Mouse (Mus musculus): ENCODE results near the gene Prrt1. TPM values are rescaled to one million over a fixed set of nuclear protein-coding genes. Genes with fewer than 3 reads are reported as not detected.

Gene Prrt1
- polyA plus RNA-seq, 1 experiment from 2014 or later, result 0.10 TPM

DNA sequence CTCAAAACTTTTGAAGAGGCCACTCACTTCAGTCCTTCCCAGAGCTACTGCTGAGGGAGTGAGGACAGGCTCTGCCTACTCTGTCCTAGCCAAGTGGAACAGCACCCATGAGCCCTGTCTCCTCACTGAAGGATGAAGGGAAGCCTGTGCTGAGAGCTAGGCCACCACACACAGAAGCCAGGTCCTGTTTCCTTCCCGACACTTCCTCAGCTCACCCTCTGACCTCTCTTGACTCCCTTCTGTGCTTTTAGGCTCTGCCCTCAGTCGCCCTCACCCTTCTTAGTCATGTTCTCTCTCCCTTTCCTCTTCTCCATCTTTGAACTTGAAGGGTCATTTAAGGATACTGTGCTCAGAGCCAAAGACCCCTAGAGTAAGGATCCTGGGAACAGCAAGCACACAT lies 27.9 kb downstream of the Prrt1 start:
- H3K4me3 ChIP-seq (ENCODE audit: low read depth, low read length), result no peak overlapping the region
- H3K27me3 ChIP-seq (ENCODE audit: control insufficient read depth, insufficient read depth, low read length), result peaks cover 11% of the 10 kb centered on the region
- H3K9me3 ChIP-seq (replicated peaks; ENCODE audit: control insufficient read depth, low read length), result no peaks in the 10 kb centered on the region
- H3K9ac ChIP-seq (replicated peaks; ENCODE audit: low read length), result no peak overlapping the region
- H3K36me3 ChIP-seq (replicated peaks; ENCODE audit: control insufficient read depth, insufficient read depth, low read depth, low read length), result peaks cover 4% of the 10 kb centered on the region
- no peak overlapping the region for H3K4me2 ChIP-seq (ENCODE audit: low read depth, low read length)
- ATAC-seq (replicated peaks; ENCODE audit: insufficient number of reproducible peaks, low FRiP score, low TSS enrichment, low read depth), result no peak
- H3K4me1 ChIP-seq (ENCODE audit: control insufficient read depth, insufficient read depth, low read length), result no peaks in the 10 kb centered on the region; the same call in 1 of the 2 replicates
- H3K27ac ChIP-seq (replicated peaks; ENCODE audit: low read depth, low read length), result no peak overlapping the region
- WGBS, result 26% methylated on average over 2 of the region's 2 CpGs
- no peak for DNase-seq (ENCODE audit: low spot score)

GRCm38 (mm10) chr17:34658145-34658544 lies 28.8 kb downstream of the Prrt1 start:
- Histone ChIP-seq H3K4me1 (ENCODE audit: control insufficient read depth, insufficient read depth, low read length) (no peaks in the 10 kb centered on the region; the same call in 1 of the 2 replicates), H3K9ac (replicated peaks; ENCODE audit: low read length) (no peak overlapping the region), H3K4me3 (ENCODE audit: low read depth, low read length) (no peak overlapping the region), H3K9me3 (replicated peaks; ENCODE audit: control insufficient read depth, low read length) (no peaks in the 10 kb centered on the region), H3K27me3 (ENCODE audit: control insufficient read depth, insufficient read depth, low read length) (peaks cover 11% of the 10 kb centered on the region), H3K4me2 (ENCODE audit: low read depth, low read length) (no peak overlapping the region), H3K27ac (replicated peaks; ENCODE audit: low read depth, low read length) (no peak overlapping the region), H3K36me3 (replicated peaks; ENCODE audit: control insufficient read depth, insufficient read depth, low read depth, low read length) (no peaks in the 10 kb centered on the region)
- WGBS, result 78% methylated on average over 2 of the region's 2 CpGs
- no peak for ATAC-seq (replicated peaks; ENCODE audit: insufficient number of reproducible peaks, low FRiP score, low TSS enrichment, low read depth)
- no peak for DNase-seq (ENCODE audit: low spot score)

GRCm38 (mm10) chr17:34658591-34658990 lies 29.3 kb downstream of the Prrt1 start:
- DNase-seq (ENCODE audit: low spot score) (no peak), ATAC-seq (replicated peaks; ENCODE audit: insufficient number of reproducible peaks, low FRiP score, low TSS enrichment, low read depth) (no peak)
- 85% methylated on average over 3 of the region's 3 CpGs for WGBS
- Histone ChIP-seq H3K9me3 (replicated peaks; ENCODE audit: control insufficient read depth, low read length) (no peaks in the 10 kb centered on the region), H3K4me2 (ENCODE audit: low read depth, low read length) (no peak overlapping the region), H3K4me3 (ENCODE audit: low read depth, low read length) (no peak overlapping the region), H3K4me1 (ENCODE audit: control insufficient read depth, insufficient read depth, low read length) (no peaks in the 10 kb centered on the region; the same call in 1 of the 2 replicates), H3K36me3 (replicated peaks; ENCODE audit: control insufficient read depth, insufficient read depth, low read depth, low read length) (no peaks in the 10 kb centered on the region), H3K27ac (replicated peaks; ENCODE audit: low read depth, low read length) (no peak overlapping the region), H3K9ac (replicated peaks; ENCODE audit: low read length) (no peak overlapping the region), H3K27me3 (ENCODE audit: control insufficient read depth, insufficient read depth, low read length) (peaks cover 11% of the 10 kb centered on the region)

- Histone ChIP-seq H3K4me2 (ENCODE audit: low read depth, low read length) (no peak overlapping the region), H3K36me3 (replicated peaks; ENCODE audit: control insufficient read depth, insufficient read depth, low read depth, low read length) (no peaks in the 10 kb centered on the region), H3K4me1 (ENCODE audit: control insufficient read depth, insufficient read depth, low read length) (no peaks in the 10 kb centered on the region; the same call in 1 of the 2 replicates), H3K27ac (replicated peaks; ENCODE audit: low read depth, low read length) (no peak overlapping the region), H3K4me3 (ENCODE audit: low read depth, low read length) (no peak overlapping the region), H3K27me3 (ENCODE audit: control insufficient read depth, insufficient read depth, low read length) (peaks cover 11% of the 10 kb centered on the region), H3K9me3 (replicated peaks; ENCODE audit: control insufficient read depth, low read length) (no peaks in the 10 kb centered on the region), H3K9ac (replicated peaks; ENCODE audit: low read length) (no peak overlapping the region)
- WGBS, result 69% methylated on average over 12 of the region's 12 CpGs
- DNase-seq (ENCODE audit: low spot score), result no peak
- ATAC-seq (replicated peaks; ENCODE audit: insufficient number of reproducible peaks, low FRiP score, low TSS enrichment, low read depth), result no peak
These were observed 30.0 kb downstream of the Prrt1 start for GRCm38 (mm10) chr17:34659181-34659896.

GRCm38 (mm10) chr17:34659897-34660214 lies 30.5 kb downstream of the Prrt1 start:
- H3K4me1 ChIP-seq (ENCODE audit: control insufficient read depth, insufficient read depth, low read length), result no peaks in the 10 kb centered on the region; the same call in 1 of the 2 replicates
- H3K9ac ChIP-seq (replicated peaks; ENCODE audit: low read length), result no peak overlapping the region
- no peaks in the 10 kb centered on the region for H3K36me3 ChIP-seq (replicated peaks; ENCODE audit: control insufficient read depth, insufficient read depth, low read depth, low read length)
- no peak overlapping the region for H3K4me2 ChIP-seq (ENCODE audit: low read depth, low read length)
- H3K27ac ChIP-seq (replicated peaks; ENCODE audit: low read depth, low read length), result no peak overlapping the region
- DNase-seq (ENCODE audit: low spot score), result no peak
- WGBS, result 55% methylated on average over 3 of the region's 3 CpGs
- peaks cover 11% of the 10 kb centered on the region for H3K27me3 ChIP-seq (ENCODE audit: control insufficient read depth, insufficient read depth, low read length)
- no peaks in the 10 kb centered on the region for H3K9me3 ChIP-seq (replicated peaks; ENCODE audit: control insufficient read depth, low read length)
- ATAC-seq (replicated peaks; ENCODE audit: insufficient number of reproducible peaks, low FRiP score, low TSS enrichment, low read depth), result no peak
- H3K4me3 ChIP-seq (ENCODE audit: low read depth, low read length), result no peak overlapping the region

DNA sequence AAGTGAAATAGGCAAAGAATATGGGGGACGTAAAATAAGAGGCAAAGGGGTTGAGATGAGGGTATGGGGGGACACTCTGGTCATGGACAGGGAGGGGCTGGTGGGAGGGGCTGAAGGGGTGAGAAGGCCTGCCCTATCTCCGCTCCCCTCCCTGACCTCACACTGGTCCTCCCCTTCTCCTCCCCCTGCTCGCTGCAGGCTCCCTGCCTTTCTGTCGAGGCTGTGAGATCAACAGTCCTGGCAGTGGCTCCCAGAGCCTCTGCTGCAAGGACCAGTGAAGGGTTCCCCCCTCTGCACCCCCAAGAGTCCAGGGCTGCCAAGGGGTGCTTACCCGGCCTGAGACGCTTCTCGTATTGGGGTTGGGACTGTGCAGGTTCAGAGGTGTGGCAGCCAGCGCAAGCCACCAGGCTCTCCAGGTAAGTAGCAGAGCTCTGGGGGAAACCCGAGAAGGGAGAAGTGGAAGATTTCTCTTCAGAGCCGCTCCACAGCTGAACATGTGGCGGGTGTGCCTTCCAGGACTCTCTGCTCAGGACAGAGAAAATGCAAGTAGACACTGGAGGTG lies 31.0 kb downstream of the Prrt1 start:
- H3K4me2 ChIP-seq (ENCODE audit: low read depth, low read length), result no peak overlapping the region
- no peaks in the 10 kb centered on the region for H3K9me3 ChIP-seq (replicated peaks; ENCODE audit: control insufficient read depth, low read length)
- peak; percentile 37; the same call in 1 of the 2 replicates for ATAC-seq (replicated peaks; ENCODE audit: insufficient number of reproducible peaks, low FRiP score, low TSS enrichment, low read depth)
- no peak overlapping the region for H3K4me3 ChIP-seq (ENCODE audit: low read depth, low read length)
- 35% methylated on average over 9 of the region's 11 CpGs for WGBS
- H3K9ac ChIP-seq (replicated peaks; ENCODE audit: low read length), result no peak overlapping the region
- H3K27me3 ChIP-seq (ENCODE audit: control insufficient read depth, insufficient read depth, low read length), result peaks cover 14% of the 10 kb centered on the region
- no peaks in the 10 kb centered on the region for H3K36me3 ChIP-seq (replicated peaks; ENCODE audit: control insufficient read depth, insufficient read depth, low read depth, low read length)
- no peaks in the 10 kb centered on the region; the same call in 1 of the 2 replicates for H3K4me1 ChIP-seq (ENCODE audit: control insufficient read depth, insufficient read depth, low read length)
- DNase-seq (ENCODE audit: low spot score), result no peak
- H3K27ac ChIP-seq (replicated peaks; ENCODE audit: low read depth, low read length), result no peak overlapping the region

GRCm38 (mm10) chr17:34661121-34661591 lies 31.8 kb downstream of the Prrt1 start:
- Histone ChIP-seq H3K4me1 (ENCODE audit: control insufficient read depth, insufficient read depth, low read length) (no peaks in the 10 kb centered on the region; the same call in 1 of the 2 replicates), H3K9ac (replicated peaks; ENCODE audit: low read length) (no peak overlapping the region; the same call in 1 of the 2 replicates), H3K4me3 (ENCODE audit: low read depth, low read length) (no peak overlapping the region), H3K27me3 (ENCODE audit: control insufficient read depth, insufficient read depth, low read length) (peaks cover 14% of the 10 kb centered on the region), H3K27ac (replicated peaks; ENCODE audit: low read depth, low read length) (no peak overlapping the region), H3K9me3 (replicated peaks; ENCODE audit: control insufficient read depth, low read length) (no peaks in the 10 kb centered on the region), H3K36me3 (replicated peaks; ENCODE audit: control insufficient read depth, insufficient read depth, low read depth, low read length) (no peaks in the 10 kb centered on the region), H3K4me2 (ENCODE audit: low read depth, low read length) (peak overlapping the region; percentile 38)
- 12% methylated on average over 19 of the region's 19 CpGs for WGBS
- DNase-seq (ENCODE audit: low spot score), result peak; percentile 27
- no peak for ATAC-seq (replicated peaks; ENCODE audit: insufficient number of reproducible peaks, low FRiP score, low TSS enrichment, low read depth)

GRCm38 (mm10) chr17:34662468-34662867 lies 33.1 kb downstream of the Prrt1 start:
- 87% methylated on average over 1 of the region's 1 CpGs for WGBS
- no peaks in the 10 kb centered on the region; the same call in 1 of the 2 replicates for H3K4me1 ChIP-seq (ENCODE audit: control insufficient read depth, insufficient read depth, low read length)
- no peak for DNase-seq (ENCODE audit: low spot score)

More at GRCm38 (mm10) chr17:34662468-34662867, 33.1 kb downstream of the Prrt1 start:
- no peak overlapping the region for H3K4me2 ChIP-seq (ENCODE audit: low read depth, low read length)
- H3K36me3 ChIP-seq (replicated peaks; ENCODE audit: control insufficient read depth, insufficient read depth, low read depth, low read length), result no peaks in the 10 kb centered on the region
- no peak overlapping the region for H3K27ac ChIP-seq (replicated peaks; ENCODE audit: low read depth, low read length)
- H3K27me3 ChIP-seq (ENCODE audit: control insufficient read depth, insufficient read depth, low read length), result peaks cover 14% of the 10 kb centered on the region
- H3K9me3 ChIP-seq (replicated peaks; ENCODE audit: control insufficient read depth, low read length), result no peaks in the 10 kb centered on the region
- H3K9ac ChIP-seq (replicated peaks; ENCODE audit: low read length), result no peak overlapping the region
- H3K4me3 ChIP-seq (ENCODE audit: low read depth, low read length), result no peak overlapping the region
- no peak for ATAC-seq (replicated peaks; ENCODE audit: insufficient number of reproducible peaks, low FRiP score, low TSS enrichment, low read depth)

Data from embryonic facial prominence, embryonic 11.5 days (tissue).